ENCODE assay signal across 8 mouse cellular contexts in the genomic region with DNA sequence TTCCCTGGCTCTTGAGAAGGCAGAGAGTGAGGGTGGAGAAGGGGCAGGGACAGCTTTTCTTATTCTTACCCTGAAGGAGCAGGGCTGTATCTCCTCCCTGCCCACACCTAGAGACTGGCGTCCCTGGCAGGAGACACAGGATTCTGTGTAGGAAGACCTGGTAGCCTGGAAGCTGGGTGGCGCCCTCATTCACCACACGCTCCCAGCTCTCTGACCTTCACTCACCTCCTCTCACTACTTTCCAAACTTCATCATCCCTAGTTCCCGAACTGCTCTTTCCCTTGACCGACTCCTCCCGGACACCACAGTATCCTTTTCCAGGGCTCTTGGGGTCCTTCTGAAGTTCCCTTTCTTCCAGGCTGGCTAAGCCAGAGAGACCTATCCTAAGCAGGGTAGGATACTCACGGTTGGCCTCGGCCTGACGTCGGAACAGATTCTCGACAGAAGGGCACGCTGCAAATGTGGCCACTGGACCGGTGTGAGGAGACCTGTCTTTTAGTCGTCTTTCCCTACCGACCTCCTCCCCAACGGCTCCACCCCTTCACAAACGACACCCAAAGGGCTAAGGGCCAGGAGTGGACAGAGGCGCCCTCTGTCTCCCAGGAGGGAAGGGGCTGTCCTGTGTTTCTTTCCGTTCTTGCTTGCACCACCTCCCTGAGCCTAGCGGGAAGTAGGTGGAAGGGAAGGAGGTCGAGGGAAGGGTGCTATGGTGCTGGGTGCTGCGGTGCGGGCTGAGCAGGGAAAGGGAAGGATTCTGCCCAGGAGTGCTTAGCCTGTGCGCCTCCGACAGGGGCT. TPM values are rescaled to one million over a fixed set of nuclear protein-coding genes. Genes with fewer than 3 reads are reported as not detected.
A peak's percentile ranks its signal among the peaks of the same experiment; 100 is the strongest.
DNase-seq lines count a peak whose midpoint lies in the region; ATAC-seq and TF ChIP-seq lines count a peak whose summit lies in the region.

A gene (minus strand): TSS at position 597 of the 795 bp plus-strand sequence.
A gene (plus strand): TSS at position 640 of the 795 bp plus-strand sequence.

- WGBS in intestine, postnatal 0 days: 2% methylated on average over 25 of the region's 25 CpGs
- WGBS in limb, embryonic 11.5 days: 3% methylated on average over 25 of the region's 25 CpGs
- 5% methylated on average over 24 of the region's 25 CpGs for WGBS in midbrain, embryonic 12.5 days

- H3K27me3 ChIP-seq in intestine, postnatal 0 days (replicated peaks; ENCODE audit: control insufficient read depth, insufficient read depth, low read length): no peaks in the 10 kb centered on the region
- H3K27me3 ChIP-seq in limb, embryonic 11.5 days (ENCODE audit: control insufficient read depth, insufficient read depth, low read length): peaks cover 5% of the 10 kb centered on the region; the same call in 1 of the 2 replicates
- H3K27me3 ChIP-seq in midbrain, embryonic 12.5 days: peaks cover 44% of the 10 kb centered on the region
- H3K27me3 ChIP-seq in testis, adult 2 months (ENCODE audit: control insufficient read depth, insufficient read depth, low read length): no peaks in the 10 kb centered on the region

- H3K9ac ChIP-seq in intestine, postnatal 0 days (ENCODE audit: low read depth, low read length): peak within 1 kb of the TSS; percentile 53
- H3K9ac ChIP-seq in limb, embryonic 11.5 days (ENCODE audit: low read length): peak within 1 kb of the TSS; percentile 43
- H3K9ac ChIP-seq in midbrain, embryonic 12.5 days (replicated peaks): peak within 1 kb of the TSS; percentile 50

- ATAC-seq in intestine, postnatal 0 days: peak; percentile 56
- ATAC-seq in limb, embryonic 11.5 days (ENCODE audit: insufficient number of reproducible peaks, low FRiP score, low TSS enrichment, low read depth): no peak
- ATAC-seq in midbrain, embryonic 12.5 days (ENCODE audit: low FRiP score, low read depth): no peak

- peak within 1 kb of the TSS; percentile 71 for H3K27ac ChIP-seq in intestine, postnatal 0 days (ENCODE audit: low read depth, low read length)
- no peak within 1 kb of the TSS for H3K27ac ChIP-seq in limb, embryonic 11.5 days (replicated peaks; ENCODE audit: low read depth, low read length)
- H3K27ac ChIP-seq in midbrain, embryonic 12.5 days (replicated peaks): no peak within 1 kb of the TSS
- peak within 1 kb of the TSS; percentile 43; the same call in 1 of the 2 replicates for H3K27ac ChIP-seq in testis, adult 2 months (ENCODE audit: control insufficient read depth, insufficient read depth, low read depth, low read length)

- H3K4me2 ChIP-seq in intestine, postnatal 0 days (replicated peaks; ENCODE audit: low read depth): peak within 1 kb of the TSS; percentile 83
- peak within 1 kb of the TSS; percentile 78 for H3K4me2 ChIP-seq in limb, embryonic 11.5 days (ENCODE audit: low read depth, severe bottlenecking)
- peak within 1 kb of the TSS; percentile 61 for H3K4me2 ChIP-seq in midbrain, embryonic 12.5 days (replicated peaks)

- peak; percentile 59 to 85 for DNase-seq in urinary bladder, adult 18-20 months (ENCODE audit: low spot score in 2 of 2)
- DNase-seq in urinary bladder, postnatal 10 days (ENCODE audit: low spot score): no peak
- DNase-seq in embryo, embryonic 11 days: peak; percentile 37
- DNase-seq in heart, adult 11 months: peak; percentile 99
- peak; percentile 32 for DNase-seq in limb, embryonic 11.5 days (ENCODE audit: low spot score)

- TF ChIP-seq CTCF in intestine, postnatal 0 days (IDR thresholded peaks at IDR 0.05; ENCODE audit: low read depth): peak; percentile 72
- TF ChIP-seq CTCF in testis, adult 2 months (IDR thresholded peaks at IDR 0.05; ENCODE audit: control insufficient read depth, insufficient read depth, insufficient replicate concordance, low read depth, low read length): no peak

- peak within 1 kb of the TSS; percentile 45 for H3K4me3 ChIP-seq in intestine, postnatal 0 days (ENCODE audit: low read depth, low read length)
- H3K4me3 ChIP-seq in limb, embryonic 11.5 days (ENCODE audit: low read depth, low read length): peak within 1 kb of the TSS; percentile 26
- H3K4me3 ChIP-seq in midbrain, embryonic 12.5 days: peak within 1 kb of the TSS; percentile 37
- peak within 1 kb of the TSS; percentile 54 for H3K4me3 ChIP-seq in testis, adult 2 months (ENCODE audit: control insufficient read depth, low read depth, low read length)

- no peaks in the 10 kb centered on the region for H3K4me1 ChIP-seq in intestine, postnatal 0 days (replicated peaks; ENCODE audit: control insufficient read depth, insufficient read depth, low read length)
- H3K4me1 ChIP-seq in limb, embryonic 11.5 days (ENCODE audit: control insufficient read depth, insufficient read depth, low read length): peaks cover 12% of the 10 kb centered on the region
- peaks cover 18% of the 10 kb centered on the region for H3K4me1 ChIP-seq in midbrain, embryonic 12.5 days
- peaks cover 17% of the 10 kb centered on the region for H3K4me1 ChIP-seq in testis, adult 2 months (ENCODE audit: control insufficient read depth, insufficient read depth, low read length)

- H3K36me3 ChIP-seq in intestine, postnatal 0 days (ENCODE audit: control insufficient read depth, insufficient read depth): no peaks in the 10 kb centered on the region
- H3K36me3 ChIP-seq in limb, embryonic 11.5 days (ENCODE audit: control insufficient read depth, insufficient read depth, low read length): no peaks in the 10 kb centered on the region
- H3K36me3 ChIP-seq in midbrain, embryonic 12.5 days: no peaks in the 10 kb centered on the region
- no peaks in the 10 kb centered on the region for H3K36me3 ChIP-seq in testis, adult 2 months (ENCODE audit: control insufficient read depth, insufficient read depth, low read length)

- no peaks in the 10 kb centered on the region for H3K9me3 ChIP-seq in intestine, postnatal 0 days (ENCODE audit: control insufficient read depth)
- no peaks in the 10 kb centered on the region for H3K9me3 ChIP-seq in limb, embryonic 11.5 days (ENCODE audit: control insufficient read depth, low read length)
- no peaks in the 10 kb centered on the region for H3K9me3 ChIP-seq in midbrain, embryonic 12.5 days

- TF ChIP-seq POLR2A in testis, adult 2 months (IDR thresholded peaks at IDR 0.05; ENCODE audit: control insufficient read depth, low read depth, low read length): peak; percentile 38; the same call in 1 of the 2 replicates

RNA-seq across cellular contexts. Expression of the first gene that starts in this region (rescaled TPM):
- 1,091 and 1,109 TPM in 2 replicates for polyA plus RNA-seq in intestine, postnatal 0 days (2015; fragmentation: Nextera tagmentation; extraction: Ambion mirVana)
- 4.6 and 7.3 TPM in 2 replicates for polyA plus RNA-seq in limb, embryonic 11.5 days (2014; fragmentation: Nextera tagmentation; extraction: Ambion mirVana)
- polyA plus RNA-seq in midbrain, embryonic 12.5 days (2016; fragmentation: Nextera tagmentation; extraction: Ambion mirVana): 4.5 and 6.4 TPM in 2 replicates
- polyA plus RNA-seq in testis, adult 2 months (2012; rRNA removed): 16.8 and 17.6 TPM in 2 replicates

RNA-seq across cellular contexts. Expression of the second gene that starts in this region (rescaled TPM):
- 70.3 and 78.7 TPM in 2 replicates for polyA plus RNA-seq in intestine, postnatal 0 days (2015; fragmentation: Nextera tagmentation; extraction: Ambion mirVana)
- 11.8 and 12.6 TPM in 2 replicates for polyA plus RNA-seq in limb, embryonic 11.5 days (2014; fragmentation: Nextera tagmentation; extraction: Ambion mirVana)
- polyA plus RNA-seq in midbrain, embryonic 12.5 days (2016; fragmentation: Nextera tagmentation; extraction: Ambion mirVana): 12.1 TPM in 2 replicates
- polyA plus RNA-seq in testis, adult 2 months (2012; rRNA removed): 2.9 and 3.2 TPM in 2 replicates

Comparison
In these comparisons a context has a peak if more than half of its experiments do, and no peak if none do; other contexts are left out.
1. RNA of the first gene that starts in this region (polyA plus RNA-seq): 1,091 to 1,109 TPM in intestine, postnatal 0 days; 16.8 to 17.6 TPM in testis, adult 2 months, 4.5 to 6.4 TPM in midbrain, embryonic 12.5 days and 4.6 to 7.3 TPM in limb, embryonic 11.5 days; every median in the first group is over 10 times any median in the second.
2. H3K27ac ChIP-seq: peak in intestine, postnatal 0 days (single experiment) and testis, adult 2 months (single experiment); none in limb, embryonic 11.5 days (single experiment) and midbrain, embryonic 12.5 days (single experiment).
3. Peak in every context shown above with its lines, with median percentiles within 50 percentile points of each other: H3K4me2 ChIP-seq, H3K4me3 ChIP-seq and H3K9ac ChIP-seq.